Mouse (Mus musculus) stomach, embryonic 16.5 days (tissue): ENCODE measurements around the gene Atp6v0d1. TPM values are rescaled to one million over a fixed set of nuclear protein-coding genes. Genes with fewer than 3 reads are reported as not detected.

Experiments
- ATAC-seq: fragments of 200-750 bp; cut with Nextera tagmentation; 2 replicates; pipeline ENCODE4 v1.8.0; 2017; ENCODE audit warnings: moderate number of reproducible peaks, moderate TSS enrichment; ENCODE audit not compliant: insufficient read depth, low FRiP score
- H3K27ac ChIP-seq: fragments of 300-500 bp; sonication (generic); 2 replicates; pipeline ENCODE4 v1.5.1; 2014; ENCODE audit warnings: low read length
- H3K27me3 ChIP-seq: fragments of 300-500 bp; sonication (generic); 2 replicates; pipeline ENCODE4 v1.6.1; 2014; ENCODE audit warnings: low read length, control low read depth, mixed read lengths; ENCODE audit not compliant: control insufficient read depth, insufficient read depth
- H3K36me3 ChIP-seq: fragments of 300-500 bp; sonication (generic); 2 replicates; pipeline ENCODE4 v1.6.1; 2014; ENCODE audit warnings: low read length; ENCODE audit not compliant: control insufficient read depth, insufficient read depth
- H3K4me1 ChIP-seq: fragments of 300-500 bp; sonication (generic); 2 replicates; pipeline ENCODE4 v1.6.1; 2014; ENCODE audit warnings: low read length, control low read depth, mixed read lengths; ENCODE audit not compliant: control insufficient read depth, insufficient read depth
- H3K4me2 ChIP-seq: fragments of 300-500 bp; sonication (generic); 2 replicates; pipeline ENCODE4 v1.6.1; 2014; ENCODE audit warnings: low read depth, low read length, mixed read lengths
- H3K4me3 ChIP-seq: fragments of 300-500 bp; sonication (generic); replicated peaks from 2 replicates; pipeline ENCODE4 v1.5.1; 2014; ENCODE audit warnings: mild to moderate bottlenecking, low read length
- H3K9ac ChIP-seq: fragments of 300-500 bp; sonication (generic); 2 replicates; pipeline ENCODE4 v1.6.1; 2014; ENCODE audit warnings: low read length
- H3K9me3 ChIP-seq: fragments of 300-500 bp; sonication (generic); replicated peaks from 2 replicates; pipeline ENCODE4 v1.6.1; 2016; ENCODE audit warnings: low read length, control low read depth; ENCODE audit not compliant: control insufficient read depth
- WGBS: fragments of 180-500 bp; shearing (Covaris S2); extraction: QIAGEN DNeasy Blood & Tissue Kit; methylation state at CpG from one replicate; pipeline ENCODE4 v1.1.7; 2014; 5-methylcytosine and 5-hydroxymethylcytosine counted together
- polyA plus RNA-seq: library from polyadenylated mRNA; unstranded; fragments of >200 nt; fragmentation: Nextera tagmentation; extraction: Ambion mirVana; gene quantifications from 2 replicates; pipeline ENCODE4 v1.2.1, GENCODE M21; 2015

The Atp6v0d1 gene
- polyA plus RNA-seq, 1 experiment from 2014 or later, result 83.5 TPM

- Histone ChIP-seq H3K4me1 (peaks cover 13% of the 10 kb centered on the region), H3K36me3 (no peaks in the 10 kb centered on the region), H3K27ac (peak overlapping the region; percentile 30), H3K9me3 (no peaks in the 10 kb centered on the region), H3K27me3 (no peaks in the 10 kb centered on the region), H3K9ac (no peak overlapping the region), H3K4me3 (no peak overlapping the region), H3K4me2 (no peak overlapping the region; the same call in 1 of the 2 replicates)
- ATAC-seq, result peak; percentile 65
- 23% methylated on average over 12 of the region's 12 CpGs for WGBS
Measured at GRCm38 (mm10) chr8:105509997-105510735, 55.7 kb downstream of the Atp6v0d1 start.

GRCm38 (mm10) chr8:105508758-105509157 is 57.1 kb downstream of the Atp6v0d1 start:
- H3K27ac ChIP-seq, result no peak overlapping the region
- WGBS, result 71% methylated on average over 1 of the region's 2 CpGs

DNA sequence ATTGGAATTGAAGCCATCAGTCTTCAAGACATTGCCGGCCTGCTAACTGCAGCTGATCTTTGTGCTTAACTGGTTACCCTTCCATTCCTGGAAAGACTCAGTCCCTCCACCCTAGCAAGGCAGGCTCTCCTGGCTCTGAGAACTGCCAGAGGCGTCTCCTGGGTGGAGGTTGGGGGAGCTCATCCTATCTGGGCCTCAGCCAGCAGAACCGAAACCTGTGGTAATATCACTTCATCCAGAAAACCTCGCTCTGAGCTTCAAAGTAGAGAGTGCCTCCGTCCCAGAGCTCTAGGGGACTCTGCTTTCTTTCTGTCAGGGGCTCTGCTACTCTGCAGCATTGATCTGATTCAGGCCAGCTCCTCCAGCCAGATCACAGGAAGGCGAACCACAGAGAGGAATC is 58.9 kb downstream of the Atp6v0d1 start:
- Histone ChIP-seq H3K27me3 (no peaks in the 10 kb centered on the region), H3K4me2 (no peak overlapping the region), H3K9ac (peak overlapping the region; percentile 37; the same call in 1 of the 2 replicates), H3K27ac (no peak overlapping the region), H3K36me3 (no peaks in the 10 kb centered on the region), H3K4me1 (peaks cover 13% of the 10 kb centered on the region), H3K9me3 (no peaks in the 10 kb centered on the region), H3K4me3 (no peak overlapping the region)
- no peak for ATAC-seq
- WGBS, result 64% methylated on average over 6 of the region's 6 CpGs

More at GRCm38 (mm10) chr8:105508758-105509157, 57.1 kb downstream of the Atp6v0d1 start:
- H3K9ac ChIP-seq, result no peak overlapping the region
- H3K4me3 ChIP-seq, result no peak overlapping the region
- H3K4me1 ChIP-seq, result peaks cover 13% of the 10 kb centered on the region
- ATAC-seq, result no peak
- H3K9me3 ChIP-seq, result no peaks in the 10 kb centered on the region
- H3K4me2 ChIP-seq, result no peak overlapping the region
- H3K27me3 ChIP-seq, result no peaks in the 10 kb centered on the region
- no peaks in the 10 kb centered on the region for H3K36me3 ChIP-seq

GRCm38 (mm10) chr8:105504617-105505016 is 61.2 kb downstream of the Atp6v0d1 start:
- H3K27ac ChIP-seq, result no peak overlapping the region
- ATAC-seq, result no peak
- no peak overlapping the region for H3K9ac ChIP-seq
- 73% methylated on average over 3 of the region's 3 CpGs for WGBS
- H3K27me3 ChIP-seq, result no peaks in the 10 kb centered on the region
- H3K36me3 ChIP-seq, result no peaks in the 10 kb centered on the region
- H3K4me3 ChIP-seq, result no peak overlapping the region
- H3K4me2 ChIP-seq, result no peak overlapping the region
- H3K4me1 ChIP-seq, result peaks cover 8% of the 10 kb centered on the region
- no peaks in the 10 kb centered on the region for H3K9me3 ChIP-seq

DNA sequence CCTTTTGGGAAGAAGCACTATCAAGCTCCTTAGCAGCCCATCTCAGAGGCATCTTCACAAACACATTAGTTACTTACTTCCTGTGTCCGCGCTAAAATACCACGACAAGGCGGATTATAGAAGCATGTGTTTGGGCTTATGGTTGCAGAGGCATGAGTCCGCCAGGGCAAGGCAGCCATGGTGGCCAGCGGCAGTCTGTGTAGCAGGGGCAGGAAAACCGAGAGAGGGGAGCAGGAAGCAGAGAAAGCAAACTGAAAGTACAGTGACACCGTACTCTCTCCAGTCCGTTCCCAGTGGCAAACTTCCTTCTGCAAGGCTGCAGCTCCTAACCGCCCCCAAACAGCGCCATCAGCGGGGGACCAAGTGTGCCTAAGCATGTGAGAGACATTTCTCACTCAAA is 66.1 kb downstream of the Atp6v0d1 start:
- no peak overlapping the region for H3K4me2 ChIP-seq
- peaks cover 12% of the 10 kb centered on the region for H3K4me1 ChIP-seq
- H3K9me3 ChIP-seq, result no peaks in the 10 kb centered on the region
- no peaks in the 10 kb centered on the region for H3K27me3 ChIP-seq
- ATAC-seq, result no peak
- peak overlapping the region; percentile 17; the same call in 1 of the 2 replicates for H3K4me3 ChIP-seq
- no peak overlapping the region for H3K27ac ChIP-seq
- H3K36me3 ChIP-seq, result no peaks in the 10 kb centered on the region
- H3K9ac ChIP-seq, result no peak overlapping the region; the same call in 1 of the 2 replicates
- 61% methylated on average over 12 of the region's 12 CpGs for WGBS

- peak within 1 kb of the TSS; percentile 92 for H3K4me2 ChIP-seq
- H3K27me3 ChIP-seq, result no peaks in the 10 kb centered on the region
- ATAC-seq, result peak; percentile 90
- WGBS, result under 1% methylated on average over 67 of the region's 68 CpGs
- peaks cover 15% of the 10 kb centered on the region for H3K4me1 ChIP-seq
- peak within 1 kb of the TSS; percentile 85 for H3K4me3 ChIP-seq
- H3K9me3 ChIP-seq, result no peaks in the 10 kb centered on the region
- H3K27ac ChIP-seq, result peak within 1 kb of the TSS; percentile 73
- no peaks in the 10 kb centered on the region for H3K36me3 ChIP-seq
- peak within 1 kb of the TSS; percentile 96 for H3K9ac ChIP-seq
Measured at GRCm38 (mm10) chr8:105496439-105497180, 69.2 kb downstream of the Atp6v0d1 start, which contains the start of gene Zdhhc1. TSS of gene Zdhhc1 (minus strand) at chr8:105496902.

DNA sequence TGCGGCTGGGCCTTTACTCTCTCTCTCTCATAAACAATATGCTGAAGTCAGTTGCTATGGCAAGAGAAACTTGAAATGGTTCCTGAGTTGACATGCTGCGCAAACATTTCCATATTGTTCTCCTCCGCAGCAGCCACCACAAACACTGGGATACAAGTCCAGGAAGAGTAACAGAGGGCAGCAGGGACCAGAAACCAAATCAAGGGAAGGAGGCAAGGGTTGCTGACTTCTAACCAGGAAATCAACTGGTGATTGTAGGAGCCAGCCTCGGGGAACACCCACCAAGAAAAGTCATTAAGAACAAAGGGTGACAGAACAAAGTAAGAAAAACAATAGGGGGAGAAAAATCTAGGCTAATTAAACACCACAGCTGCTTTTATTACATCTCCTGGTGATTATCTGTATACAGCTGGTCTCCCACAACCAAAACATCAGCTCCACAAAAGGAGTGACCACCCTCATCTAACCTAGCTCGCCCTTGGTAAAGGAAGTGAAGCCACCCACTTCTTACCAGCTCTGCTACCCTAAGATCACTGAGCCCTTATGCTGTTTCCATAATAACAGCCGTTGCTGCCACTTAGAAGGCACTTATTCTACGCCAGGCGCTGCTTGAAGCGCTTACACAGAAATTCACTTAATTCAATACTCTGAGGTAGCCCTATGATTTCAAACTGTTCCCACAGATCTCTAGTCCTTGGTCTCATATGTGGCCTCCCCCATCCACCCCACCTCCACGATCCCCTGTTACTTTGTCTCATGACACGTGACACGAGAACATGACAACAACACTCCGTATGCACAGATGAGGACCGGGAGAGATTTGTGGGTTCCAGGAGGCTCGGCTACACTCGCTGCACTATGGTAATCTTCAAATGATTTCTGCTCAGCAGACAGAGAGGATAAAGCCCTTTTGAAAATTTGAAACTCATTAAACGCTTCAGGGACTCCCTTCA is 70.2 kb downstream of the Atp6v0d1 start:
- Histone ChIP-seq H3K27ac (peak overlapping the region; percentile 73), H3K4me3 (peak overlapping the region; percentile 85), H3K4me2 (peak overlapping the region; percentile 92), H3K27me3 (no peaks in the 10 kb centered on the region), H3K4me1 (peaks cover 15% of the 10 kb centered on the region), H3K9me3 (no peaks in the 10 kb centered on the region), H3K9ac (peak overlapping the region; percentile 96), H3K36me3 (no peaks in the 10 kb centered on the region)
- 40% methylated on average over 17 of the region's 17 CpGs for WGBS
- ATAC-seq, result no peak

- WGBS, result 74% methylated on average over 3 of the region's 3 CpGs
Measured at GRCm38 (mm10) chr8:105494566-105494965, 71.3 kb downstream of the Atp6v0d1 start.

More at GRCm38 (mm10) chr8:105494566-105494965, 71.3 kb downstream of the Atp6v0d1 start:
- Histone ChIP-seq H3K27me3 (no peaks in the 10 kb centered on the region), H3K9ac (peak overlapping the region; percentile 40; the same call in 1 of the 2 replicates), H3K4me1 (peaks cover 15% of the 10 kb centered on the region), H3K4me3 (no peak overlapping the region), H3K4me2 (no peak overlapping the region), H3K9me3 (no peaks in the 10 kb centered on the region), H3K36me3 (no peaks in the 10 kb centered on the region), H3K27ac (peak overlapping the region; percentile 73)
- ATAC-seq, result no peak
